Mouse (Mus musculus) G1E-ER4 (cell line): ENCODE data around the gene Ambra1. TPM values are rescaled to one million over a fixed set of nuclear protein-coding genes. Genes with fewer than 3 reads are reported as not detected.

Experiments used
- GATA1 ChIP-seq: IDR thresholded peaks from one replicate; pipeline ENCODE4 v1.8.0; 2012; ENCODE audit warnings: low read length, inconsistent platforms
- polyA plus RNA-seq: library from polyadenylated mRNA; stranded (reverse); fragments of >175 nt; gene quantifications from 2 replicates; pipeline ENCODE4 v1.2.3, GENCODE M21; 2012

Ambra1 gene
- polyA plus RNA-seq = 25.9 and 26.4 TPM in 2 replicates

GRCm38 (mm10) chr2:91729971-91730821, at the start of gene Ambra1:
TSS of gene Ambra1 (plus strand) at chr2:91730134.
- TF ChIP-seq GATA1 = no peak

- no peak for TF ChIP-seq GATA1
These were observed 47.1 kb upstream of the Ambra1 start for GRCm38 (mm10) chr2:91682850-91683249.

- TF ChIP-seq GATA1 = no peak
These were observed 46.0 kb upstream of the Ambra1 start for GRCm38 (mm10) chr2:91683919-91684318.

GRCm38 (mm10) chr2:91689452-91689851, 40.5 kb upstream of the Ambra1 start:
- no peak for TF ChIP-seq GATA1

- no peak for TF ChIP-seq GATA1
These were observed 34.3 kb upstream of the Ambra1 start for GRCm38 (mm10) chr2:91695436-91696224.

- no peak for TF ChIP-seq GATA1
These were observed 33.7 kb upstream of the Ambra1 start for GRCm38 (mm10) chr2:91696225-91696590.

GRCm38 (mm10) chr2:91699225-91699624, 30.7 kb upstream of the Ambra1 start:
- no peak for TF ChIP-seq GATA1

GRCm38 (mm10) chr2:91701366-91701765, 28.6 kb upstream of the Ambra1 start:
- no peak for TF ChIP-seq GATA1

- TF ChIP-seq GATA1 = no peak
These were observed 24.2 kb upstream of the Ambra1 start for GRCm38 (mm10) chr2:91705736-91706135.

- TF ChIP-seq GATA1 = no peak
These were observed 23.5 kb upstream of the Ambra1 start for GRCm38 (mm10) chr2:91706456-91706855.

GRCm38 (mm10) chr2:91708361-91708760, 21.6 kb upstream of the Ambra1 start:
- TF ChIP-seq GATA1 = no peak

- no peak for TF ChIP-seq GATA1
These were observed 19.4 kb upstream of the Ambra1 start, which contains the start of the genes Atg13 and Harbi1 for GRCm38 (mm10) chr2:91710272-91711234. TSS of gene Atg13 (minus strand) at chr2:91710576. TSS of gene Harbi1 (plus strand) at chr2:91710852.

- TF ChIP-seq GATA1 = no peak
These were observed 18.5 kb upstream of the Ambra1 start for GRCm38 (mm10) chr2:91711256-91711925.

GRCm38 (mm10) chr2:91714921-91715320, 15.0 kb upstream of the Ambra1 start:
- TF ChIP-seq GATA1 = no peak

- TF ChIP-seq GATA1 = no peak
These were observed 11.7 kb upstream of the Ambra1 start for GRCm38 (mm10) chr2:91718276-91718675.
